Mouse (Mus musculus) lung, adult 2 months (tissue): ENCODE results near the gene Ghrh.

ENCODE experiments used
- CTCF ChIP-seq: fragments of 200-500 bp; IDR thresholded peaks from 2 replicates; pipeline ENCODE4 v1.5.1; 2011; ENCODE audit warnings: mild to moderate bottlenecking, low read length, control low read depth; ENCODE audit not compliant: insufficient read depth
- POLR2A ChIP-seq: fragments of 200-500 bp; IDR thresholded peaks from 2 replicates; pipeline ENCODE4 v1.6.1; 2011; ENCODE audit warnings: low read depth, mild to moderate bottlenecking, control low read depth, low read length, borderline replicate concordance; ENCODE audit errors: extremely low read depth

DNA sequence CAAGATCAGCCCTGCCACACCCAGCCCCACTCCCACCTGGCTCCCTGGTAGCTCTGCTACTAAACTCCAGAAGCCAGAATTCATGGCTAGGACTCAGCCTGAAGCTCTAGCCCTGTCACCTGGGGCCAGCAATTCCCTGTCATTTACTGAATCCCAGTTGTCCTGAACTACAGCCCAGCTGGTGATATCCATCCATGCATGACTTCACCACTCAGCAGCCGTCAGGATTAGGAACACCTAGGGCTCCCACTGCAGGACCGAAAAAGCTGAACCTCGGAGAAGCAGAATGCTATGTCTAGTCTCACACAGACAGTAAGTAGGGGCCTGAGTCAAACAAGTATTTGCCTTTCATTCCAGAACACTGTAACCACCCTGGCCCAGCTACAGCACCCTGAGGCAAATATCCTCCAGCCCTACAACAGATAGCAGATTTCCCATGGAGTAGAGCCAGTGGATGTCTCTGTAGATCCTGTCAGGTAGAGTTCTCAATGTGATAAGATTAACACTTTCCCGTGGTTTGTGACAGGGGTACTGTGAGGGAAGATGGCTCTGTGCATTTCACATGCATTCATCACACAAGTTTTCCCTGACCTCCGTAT lies 4.9 kb downstream of the Ghrh start:
- TF ChIP-seq POLR2A: no peak
- no peak for TF ChIP-seq CTCF
